8 mouse cellular contexts compared by ENCODE assay signal in the genomic region with DNA sequence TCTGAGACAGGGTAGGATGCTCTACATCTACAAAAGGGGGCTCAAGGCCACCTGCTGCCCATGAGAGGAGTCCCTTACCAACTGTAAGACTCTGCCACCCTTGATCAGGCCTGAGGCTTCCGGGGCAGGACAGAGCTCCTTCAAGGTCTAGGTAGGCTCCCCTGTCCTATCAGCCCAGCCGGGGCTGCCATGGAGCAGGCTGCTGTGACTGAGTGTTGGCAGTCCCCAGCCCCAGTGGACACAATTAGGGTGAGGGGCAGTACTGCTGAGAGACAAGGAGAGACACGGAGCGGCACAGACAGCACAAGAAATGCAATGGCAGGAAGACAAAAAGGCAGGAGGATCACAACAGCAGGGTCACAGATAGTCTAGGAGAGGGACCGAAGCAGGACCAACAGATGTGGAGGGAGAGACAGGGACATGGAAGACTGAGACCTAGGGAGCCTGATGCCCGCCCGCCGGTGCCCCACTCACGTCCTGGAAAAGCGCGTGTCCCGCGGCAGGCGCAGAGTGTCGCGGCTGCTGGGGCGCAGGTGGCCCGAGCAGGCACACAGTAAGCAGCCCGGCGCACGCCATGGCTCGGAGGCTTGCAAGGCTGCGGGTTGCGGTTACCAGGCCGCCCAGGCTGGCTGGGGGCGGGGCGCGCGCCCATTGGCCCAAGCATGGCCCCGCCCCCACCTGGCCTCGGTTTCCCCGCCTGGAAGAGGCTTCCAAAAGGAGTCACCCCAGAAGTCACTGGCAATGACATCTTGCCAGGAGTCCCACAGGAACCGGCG. TPM values are rescaled to one million over a fixed set of nuclear protein-coding genes. Genes with fewer than 3 reads are reported as not detected.
DNase-seq lines count a peak whose midpoint lies in the region; ATAC-seq lines count a peak whose summit lies in the region.

A gene (minus strand): TSS at position 627 of the 776 bp plus-strand sequence.

- no peak for DNase-seq in kidney, adult 18-20 months
- peak; percentile 64 for DNase-seq in cerebellum, adult 11-12 months
- DNase-seq in liver, embryonic 13.5 days = peak; percentile 33
- peak; percentile 63 for DNase-seq in retina, embryonic 14.5 days (ENCODE audit: low spot score)
- no peak for DNase-seq in urinary bladder, postnatal 14 days (ENCODE audit: low spot score)

- no peaks in the 10 kb centered on the region for H3K27me3 ChIP-seq in kidney, embryonic 15.5 days
- no peaks in the 10 kb centered on the region for H3K27me3 ChIP-seq in forebrain, embryonic 15.5 days
- no peaks in the 10 kb centered on the region for H3K27me3 ChIP-seq in intestine, embryonic 15.5 days (replicated peaks)
- H3K27me3 ChIP-seq in liver, embryonic 13.5 days = no peaks in the 10 kb centered on the region

- H3K27ac ChIP-seq in kidney, embryonic 15.5 days = 0 out of 2 replicates have a peak within 1 kb of the TSS, but pooled peaks have one; percentile 6
- 0 out of 2 replicates have a peak within 1 kb of the TSS, but pooled peaks have one; percentile 25 for H3K27ac ChIP-seq in forebrain, embryonic 15.5 days (replicated peaks)
- no peak within 1 kb of the TSS for H3K27ac ChIP-seq in intestine, embryonic 15.5 days
- peak within 1 kb of the TSS; percentile 36 for H3K27ac ChIP-seq in liver, embryonic 13.5 days

- 6% methylated on average over 34 of the region's 34 CpGs for WGBS in kidney, embryonic 15.5 days
- WGBS in forebrain, embryonic 15.5 days = 6% methylated on average over 34 of the region's 34 CpGs
- WGBS in intestine, embryonic 15.5 days = 7% methylated on average over 34 of the region's 34 CpGs
- 3% methylated on average over 34 of the region's 34 CpGs for WGBS in liver, embryonic 13.5 days (ENCODE audit: insufficient replicate concordance)

- ATAC-seq in kidney, embryonic 15.5 days (replicated peaks; ENCODE audit: low FRiP score) = peak; percentile 61
- ATAC-seq in forebrain, embryonic 15.5 days (replicated peaks) = peak; percentile 71
- peak; percentile 76 for ATAC-seq in intestine, embryonic 15.5 days
- ATAC-seq in liver, embryonic 13.5 days (ENCODE audit: low read depth) = peak; percentile 75

- peaks cover 29% of the 10 kb centered on the region for H3K36me3 ChIP-seq in kidney, embryonic 15.5 days
- no peaks in the 10 kb centered on the region for H3K36me3 ChIP-seq in forebrain, embryonic 15.5 days
- peaks cover 11% of the 10 kb centered on the region; the same call in 1 of the 2 replicates for H3K36me3 ChIP-seq in intestine, embryonic 15.5 days
- peaks cover 38% of the 10 kb centered on the region for H3K36me3 ChIP-seq in liver, embryonic 13.5 days

- H3K9ac ChIP-seq in kidney, embryonic 15.5 days = 0 out of 2 replicates have a peak within 1 kb of the TSS, but pooled peaks have one; percentile 17
- peak within 1 kb of the TSS; percentile 54 for H3K9ac ChIP-seq in forebrain, embryonic 15.5 days (replicated peaks)
- H3K9ac ChIP-seq in intestine, embryonic 15.5 days = peak within 1 kb of the TSS; percentile 26; the same call in 1 of the 2 replicates
- H3K9ac ChIP-seq in liver, embryonic 13.5 days = peak within 1 kb of the TSS; percentile 64

- peak within 1 kb of the TSS; percentile 37 for H3K4me3 ChIP-seq in kidney, embryonic 15.5 days (replicated peaks)
- H3K4me3 ChIP-seq in forebrain, embryonic 15.5 days = peak within 1 kb of the TSS; percentile 46
- peak within 1 kb of the TSS; percentile 25 for H3K4me3 ChIP-seq in intestine, embryonic 15.5 days (replicated peaks)
- H3K4me3 ChIP-seq in liver, embryonic 13.5 days (replicated peaks) = peak within 1 kb of the TSS; percentile 51

- peaks cover 27% of the 10 kb centered on the region for H3K4me1 ChIP-seq in kidney, embryonic 15.5 days
- H3K4me1 ChIP-seq in forebrain, embryonic 15.5 days = peaks cover 23% of the 10 kb centered on the region
- H3K4me1 ChIP-seq in intestine, embryonic 15.5 days (replicated peaks) = peaks cover 11% of the 10 kb centered on the region
- peaks cover 30% of the 10 kb centered on the region for H3K4me1 ChIP-seq in liver, embryonic 13.5 days (replicated peaks)

- H3K4me2 ChIP-seq in kidney, embryonic 15.5 days = peak within 1 kb of the TSS; percentile 77
- peak within 1 kb of the TSS; percentile 70 for H3K4me2 ChIP-seq in forebrain, embryonic 15.5 days (replicated peaks)
- H3K4me2 ChIP-seq in intestine, embryonic 15.5 days (replicated peaks) = peak within 1 kb of the TSS; percentile 67
- H3K4me2 ChIP-seq in liver, embryonic 13.5 days = peak within 1 kb of the TSS; percentile 75

- no peaks in the 10 kb centered on the region for H3K9me3 ChIP-seq in kidney, embryonic 15.5 days (replicated peaks)
- no peaks in the 10 kb centered on the region for H3K9me3 ChIP-seq in forebrain, embryonic 15.5 days
- no peaks in the 10 kb centered on the region for H3K9me3 ChIP-seq in intestine, embryonic 15.5 days
- H3K9me3 ChIP-seq in liver, embryonic 13.5 days (replicated peaks) = no peaks in the 10 kb centered on the region

RNA-seq across cellular contexts. Expression of the gene that starts here (rescaled TPM):
- polyA plus RNA-seq in kidney, embryonic 15.5 days (2015; fragmentation: Nextera tagmentation; extraction: Ambion mirVana) = 1.6 and 2.9 TPM in 2 replicates
- polyA plus RNA-seq in forebrain, embryonic 15.5 days (2015; fragmentation: Nextera tagmentation; extraction: Ambion mirVana) = 22.2 and 27.8 TPM in 2 replicates
- 1.2 TPM in 2 replicates for polyA plus RNA-seq in intestine, embryonic 15.5 days (2015; fragmentation: Nextera tagmentation; extraction: Ambion mirVana)
- 0.81 and 0.88 TPM in 2 replicates for polyA plus RNA-seq in liver, embryonic 13.5 days (2015; fragmentation: Nextera tagmentation; extraction: Ambion mirVana)

Comparison
In these comparisons a context has a peak if more than half of its experiments do, and no peak if none do; other contexts are left out.
1. Peak in DNase-seq, ATAC-seq, H3K4me3 ChIP-seq, H3K27ac ChIP-seq, H3K9ac ChIP-seq and H3K4me2 ChIP-seq in liver, embryonic 13.5 days; RNA of the gene not detected or under 1 TPM.
2. DNase-seq: peak in cerebellum, adult 11-12 months (single experiment) and retina, embryonic 14.5 days (single experiment); none in kidney, adult 18-20 months (single experiment) and urinary bladder, postnatal 14 days (single experiment).
3. Peak in every context shown above with its lines, with median percentiles within 50 percentile points of each other: ATAC-seq, H3K4me2 ChIP-seq, H3K4me3 ChIP-seq and H3K9ac ChIP-seq.